Mouse (Mus musculus): ENCODE data around the gene Gsx2.
A peak's percentile ranks its signal among the peaks of the same experiment; 100 is the strongest.

The Gsx2 gene

GRCm38 (mm10) chr5:75076326-75077050, 1.1 kb downstream of the Gsx2 start:
- DNase-seq (ENCODE audit: low spot score): no peak

DNA sequence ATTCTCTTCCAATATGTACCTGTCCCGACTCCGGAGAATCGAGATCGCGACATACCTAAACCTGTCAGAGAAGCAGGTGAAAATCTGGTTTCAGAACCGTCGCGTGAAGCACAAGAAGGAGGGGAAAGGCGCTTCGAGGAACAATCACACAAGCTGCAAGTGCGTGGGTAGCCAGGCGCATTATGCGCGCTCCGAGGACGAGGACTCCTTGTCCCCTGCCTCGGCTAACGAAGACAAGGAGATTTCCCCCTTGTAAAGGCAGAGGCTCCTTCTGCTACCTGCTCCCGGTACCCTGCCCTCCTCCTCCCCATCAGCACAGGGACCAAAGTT, 1.6 kb downstream of the Gsx2 start:
- no peak for DNase-seq (ENCODE audit: low spot score)

DNA sequence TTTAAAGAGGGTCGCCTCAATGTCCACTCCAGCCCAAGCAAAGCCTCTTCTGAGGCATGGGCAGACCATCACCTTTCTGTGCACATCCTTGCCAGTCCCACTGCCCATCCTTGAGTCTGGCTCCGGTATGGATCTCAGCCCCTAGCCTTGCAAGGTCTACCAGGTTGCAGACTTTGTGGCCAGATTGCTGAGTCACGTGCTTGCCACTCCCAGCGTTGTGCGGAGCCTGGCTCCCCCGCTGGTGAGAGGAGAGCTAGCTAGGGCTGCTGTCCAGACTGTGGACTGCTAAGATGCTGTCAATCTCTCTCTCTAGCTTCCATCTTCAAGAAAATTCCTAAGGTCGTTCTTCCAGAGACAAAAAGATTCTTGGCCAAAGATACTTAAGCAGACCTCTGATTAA, 4.2 kb downstream of the Gsx2 start:
- no peak for DNase-seq (ENCODE audit: low spot score)

- no peak for DNase-seq (ENCODE audit: low spot score)
These were observed 7.0 kb downstream of the Gsx2 start for GRCm38 (mm10) chr5:75082439-75082838.

- no peak for DNase-seq (ENCODE audit: low spot score)
These were observed 7.7 kb downstream of the Gsx2 start for GRCm38 (mm10) chr5:75083061-75083460.

- DNase-seq (ENCODE audit: low spot score): no peak
These were observed 8.4 kb downstream of the Gsx2 start for GRCm38 (mm10) chr5:75083591-75084392.

- no peak for DNase-seq (ENCODE audit: low spot score)
These were observed 9.0 kb downstream of the Gsx2 start for GRCm38 (mm10) chr5:75084393-75084870.

DNA sequence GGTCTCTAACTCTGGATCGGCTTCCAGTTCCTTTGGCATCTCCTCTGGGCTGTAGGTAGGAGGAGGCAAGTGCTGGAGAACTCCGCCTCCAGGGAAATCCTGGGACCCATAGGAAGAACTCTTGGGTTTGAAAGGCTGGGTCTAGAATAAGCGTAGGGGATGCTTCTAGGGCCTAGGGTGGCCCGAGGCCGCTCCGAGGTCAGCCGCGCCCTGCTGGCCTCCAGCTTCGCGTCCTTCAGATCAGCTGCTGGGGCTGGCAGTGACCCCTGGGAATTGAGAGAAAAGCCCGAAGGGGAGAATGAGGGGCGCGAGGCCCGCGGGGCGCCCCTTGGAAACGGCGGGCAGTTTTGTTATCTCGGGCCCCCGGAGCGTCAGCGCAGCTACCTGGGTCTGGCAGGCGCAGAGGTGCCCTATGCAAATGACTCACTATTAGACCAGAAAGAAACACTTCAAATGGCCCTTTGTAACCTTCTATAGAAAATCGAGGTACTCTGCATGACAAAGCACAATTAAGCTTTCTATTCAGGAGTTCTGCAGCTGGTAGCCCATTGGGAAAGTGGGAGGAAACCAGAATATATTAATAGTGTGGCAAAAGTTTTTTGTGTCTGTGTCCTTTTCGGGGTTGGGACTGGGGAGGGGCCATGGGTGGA, 9.6 kb downstream of the Gsx2 start:
- DNase-seq (ENCODE audit: low spot score): no peak

GRCm38 (mm10) chr5:75085521-75085875, 10.1 kb downstream of the Gsx2 start:
- DNase-seq (ENCODE audit: low spot score): no peak

GRCm38 (mm10) chr5:75085906-75086305, 10.5 kb downstream of the Gsx2 start:
- DNase-seq (ENCODE audit: low spot score): no peak

- DNase-seq (ENCODE audit: low spot score): no peak
These were observed 31.1 kb downstream of the Gsx2 start for GRCm38 (mm10) chr5:75106511-75106910.

- DNase-seq (ENCODE audit: low spot score): no peak
These were observed 34.0 kb downstream of the Gsx2 start for GRCm38 (mm10) chr5:75109368-75109767.

- no peak for DNase-seq (ENCODE audit: low spot score)
These were observed 36.4 kb downstream of the Gsx2 start for GRCm38 (mm10) chr5:75111781-75112180.

GRCm38 (mm10) chr5:75118840-75119239, 43.4 kb downstream of the Gsx2 start:
- peak; percentile 30 for DNase-seq (ENCODE audit: low spot score)

DNA sequence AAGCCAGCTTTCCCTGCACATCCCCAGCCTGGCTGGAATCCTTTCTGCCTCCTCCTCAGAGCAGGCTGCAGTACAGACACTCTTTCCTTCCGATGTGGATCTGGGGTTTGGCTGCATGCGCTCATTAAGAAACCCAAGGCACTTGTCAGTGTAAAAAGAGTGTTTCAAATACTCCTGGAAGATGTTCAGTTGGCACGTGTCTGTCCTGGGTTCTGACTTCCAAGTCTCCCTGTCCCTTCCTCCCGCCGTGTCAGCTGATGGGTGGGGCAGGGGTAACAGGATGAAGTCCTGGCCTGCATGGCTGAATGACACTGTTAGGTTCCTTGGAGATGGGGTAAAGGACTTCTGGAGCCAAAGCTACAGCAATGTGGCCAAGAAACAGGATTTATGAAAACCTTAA, 46.2 kb downstream of the Gsx2 start:
- DNase-seq (ENCODE audit: low spot score): no peak

Data from yolk sac, embryonic 10.5 days (tissue).